Mouse (Mus musculus) naive thymus-derived CD4-positive, alpha-beta T cell, adult 2 months (primary cell): ENCODE data around the gene Srcap.

Source experiments
- DNase-seq: peaks from one replicate; pipeline ENCODE4 v3.0.0-alpha.2; 2011; ENCODE audit warnings: low read depth

Gene Srcap

GRCm38 (mm10) chr7:127573503-127574008 lies 61.8 kb downstream of the Srcap start:
- DNase-seq: no peak

DNA sequence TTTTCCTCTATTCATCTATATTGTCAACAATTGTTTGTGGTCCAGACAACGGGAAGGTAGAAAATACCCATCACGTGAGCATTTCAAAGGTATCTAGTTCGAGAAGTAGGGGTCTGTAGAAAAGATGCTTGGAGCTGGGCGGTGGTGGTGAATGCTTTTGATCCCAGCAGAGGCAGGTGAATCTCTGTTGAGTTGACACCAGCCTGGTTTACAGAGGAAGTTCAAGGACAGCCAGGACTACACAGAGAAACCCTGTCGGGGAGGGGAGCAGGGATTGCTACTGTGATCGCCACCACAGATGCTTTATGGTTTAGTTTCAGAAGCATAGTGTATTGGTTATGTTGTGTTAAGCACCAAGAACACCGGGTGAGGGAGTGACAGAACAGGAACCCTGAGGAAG lies 62.3 kb downstream of the Srcap start:
- no peak for DNase-seq

GRCm38 (mm10) chr7:127583260-127583659 lies 71.5 kb downstream of the Srcap start:
- DNase-seq: no peak

- DNase-seq: no peak
Measured at GRCm38 (mm10) chr7:127585031-127585430, 73.2 kb downstream of the Srcap start.

DNA sequence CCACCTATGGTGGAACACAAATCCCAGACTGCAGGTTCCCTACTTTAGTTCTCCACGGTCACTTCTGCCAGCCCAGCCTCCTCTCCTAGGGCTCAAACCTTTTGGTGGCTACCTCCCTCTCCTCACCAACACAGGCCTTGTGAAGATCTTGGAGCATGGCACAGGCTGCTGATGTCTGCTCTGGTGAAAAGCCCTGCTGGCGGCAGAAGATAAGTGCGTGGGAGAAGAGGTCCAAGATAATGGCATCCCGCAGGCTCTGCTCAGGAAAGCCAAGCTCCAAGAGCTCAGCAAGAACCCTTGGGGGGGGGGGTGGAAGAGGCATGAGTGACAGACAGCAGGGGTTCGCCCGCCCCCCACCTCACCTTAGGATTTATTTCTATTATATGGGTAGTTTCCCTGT lies 74.4 kb downstream of the Srcap start:
- DNase-seq: no peak

- no peak for DNase-seq
Measured at GRCm38 (mm10) chr7:127587196-127587595, 75.4 kb downstream of the Srcap start.

- DNase-seq: peak; percentile 93
Measured at GRCm38 (mm10) chr7:127588011-127588871, 76.5 kb downstream of the Srcap start, which contains the start of the genes Ccdc189 and Rnf40. Gene Ccdc189 (minus strand): TSS chr7:127588595. Gene Rnf40 (plus strand): TSS chr7:127588767.

GRCm38 (mm10) chr7:127588901-127589300 lies 77.1 kb downstream of the Srcap start:
- no peak for DNase-seq

- DNase-seq: no peak
Measured at GRCm38 (mm10) chr7:127589637-127590036, 77.9 kb downstream of the Srcap start.

- DNase-seq: no peak
Measured at GRCm38 (mm10) chr7:127591108-127591507, 79.3 kb downstream of the Srcap start.

GRCm38 (mm10) chr7:127592575-127592974 lies 80.8 kb downstream of the Srcap start:
- no peak for DNase-seq

DNA sequence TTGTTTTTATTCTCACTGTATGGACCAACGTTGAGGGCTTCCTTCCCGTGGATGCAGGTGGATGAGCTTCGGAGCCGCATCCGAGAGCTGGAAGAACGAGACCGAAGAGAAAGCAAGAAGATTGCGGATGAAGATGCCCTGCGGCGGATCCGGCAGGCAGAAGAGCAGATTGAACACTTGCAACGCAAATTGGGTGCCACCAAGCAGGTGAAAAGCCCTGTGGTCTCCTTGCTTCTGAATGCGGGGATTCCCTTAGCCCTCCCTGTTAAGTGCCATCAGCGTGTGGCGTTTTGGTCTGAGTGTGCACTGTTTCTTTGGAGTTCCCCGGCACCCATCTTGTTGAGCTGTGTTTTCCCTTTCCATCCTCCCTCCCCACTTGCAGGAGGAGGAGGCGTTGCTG lies 85.0 kb downstream of the Srcap start:
- no peak for DNase-seq

- DNase-seq: no peak
Measured at GRCm38 (mm10) chr7:127600612-127601011, 88.8 kb downstream of the Srcap start.

- DNase-seq: no peak
Measured at GRCm38 (mm10) chr7:127601735-127602134, 90.0 kb downstream of the Srcap start.

GRCm38 (mm10) chr7:127602903-127603302 lies 91.1 kb downstream of the Srcap start:
- DNase-seq: no peak

DNA sequence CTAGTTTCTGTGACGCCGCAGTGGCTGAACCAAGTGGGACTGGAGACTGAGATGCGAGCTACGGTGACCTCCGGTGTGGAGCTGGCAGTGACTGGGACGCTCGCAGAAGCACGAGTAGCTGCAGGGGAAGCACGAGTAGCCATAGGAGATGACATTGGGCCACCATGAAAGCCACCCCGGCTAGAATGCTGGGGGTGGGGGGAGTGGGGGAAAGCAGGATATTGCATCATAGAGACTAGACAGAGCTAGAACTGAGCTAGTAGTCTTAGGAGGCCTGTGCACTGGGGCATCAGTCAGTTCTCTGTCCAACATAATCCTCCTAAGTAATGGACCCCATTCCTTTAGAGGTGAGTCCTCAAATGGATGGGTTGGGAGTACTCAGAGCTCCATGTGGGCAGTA lies 92.5 kb downstream of the Srcap start:
- no peak for DNase-seq

- DNase-seq: no peak
Measured at GRCm38 (mm10) chr7:127607150-127607549, 95.4 kb downstream of the Srcap start.
